Mouse (Mus musculus) spleen, adult 2 months (tissue): ENCODE measurements around the gene Sorbs1. TPM values are rescaled to one million over a fixed set of nuclear protein-coding genes. Genes with fewer than 3 reads are reported as not detected.

ENCODE experiments used
- DNase-seq, 2 experiments: peaks; one replicate each; pipeline versions ENCODE4 v3.0.0 to v3.0.0-alpha.2; 2012 to 2021; ENCODE audit warnings: low spot score in 2 of 2, low read depth in 1 of 2
- H3K27ac ChIP-seq: fragments of 200-500 bp; 2 replicates; pipeline ENCODE4 v1.5.1; 2012; ENCODE audit warnings: low read length, inconsistent platforms; ENCODE audit not compliant: insufficient read depth
- H3K27me3 ChIP-seq: fragments of 200-500 bp; 2 replicates; pipeline ENCODE4 v1.6.1; 2012; ENCODE audit warnings: mild to moderate bottlenecking, moderate library complexity, low read length, inconsistent platforms; ENCODE audit not compliant: control insufficient read depth, insufficient read depth
- H3K36me3 ChIP-seq: fragments of 200-500 bp; 2 replicates; pipeline ENCODE4 v1.6.1; 2012; ENCODE audit warnings: mild to moderate bottlenecking, low read length, inconsistent platforms; ENCODE audit not compliant: control insufficient read depth, insufficient read depth
- H3K4me1 ChIP-seq: fragments of 200-500 bp; 2 replicates; pipeline ENCODE4 v1.6.1; 2011; ENCODE audit warnings: inconsistent platforms; ENCODE audit not compliant: control insufficient read depth, insufficient read depth, insufficient read length
- H3K4me3 ChIP-seq: fragments of 200-500 bp; 2 replicates; pipeline ENCODE4 v1.5.1; 2011; ENCODE audit warnings: mild to moderate bottlenecking, inconsistent platforms; ENCODE audit not compliant: insufficient read depth, insufficient read length; ENCODE audit errors: extremely low read depth
- CTCF ChIP-seq: fragments of 200-500 bp; IDR thresholded peaks from 2 replicates; pipeline ENCODE4 v1.5.1; 2011; ENCODE audit warnings: mild to moderate bottlenecking, inconsistent platforms; ENCODE audit not compliant: insufficient read depth, insufficient read length, insufficient replicate concordance; ENCODE audit errors: extremely low read depth
- POLR2A ChIP-seq: fragments of 200-500 bp; IDR thresholded peaks from 2 replicates; pipeline ENCODE4 v1.6.1; 2011; ENCODE audit warnings: low read depth, low read length, inconsistent platforms
- WGBS: fragments of 180-500 bp; shearing (Covaris S2); methylation state at CpG from one replicate; pipeline ENCODE4 v1.1.7; 2018; 5-methylcytosine and 5-hydroxymethylcytosine counted together
- polyA plus RNA-seq: library from polyadenylated mRNA; depleted of rRNA; stranded (reverse); fragments of >200 nt; gene quantifications from 2 replicates; pipeline ENCODE4 v1.2.3, GENCODE M21; 2012; rRNA removed

Sorbs1 gene
- polyA plus RNA-seq, 1 experiment = 6.4 TPM

GRCm38 (mm10) chr19:40251115-40251514 lies 262.5 kb downstream of the Sorbs1 start:
- no peak overlapping the region for H3K4me3 ChIP-seq
- no peak for TF ChIP-seq CTCF
- TF ChIP-seq POLR2A = no peak
- no peaks in the 10 kb centered on the region for H3K27me3 ChIP-seq
- peaks cover 3% of the 10 kb centered on the region; the same call in 1 of the 2 replicates for H3K36me3 ChIP-seq
- no peak for DNase-seq
- no peak overlapping the region for H3K27ac ChIP-seq
- H3K4me1 ChIP-seq = 0 out of 2 replicates have a peak, but pooled peaks cover 2% of the 10 kb centered on the region
- 88% methylated on average over 4 of the region's 4 CpGs for WGBS

DNA sequence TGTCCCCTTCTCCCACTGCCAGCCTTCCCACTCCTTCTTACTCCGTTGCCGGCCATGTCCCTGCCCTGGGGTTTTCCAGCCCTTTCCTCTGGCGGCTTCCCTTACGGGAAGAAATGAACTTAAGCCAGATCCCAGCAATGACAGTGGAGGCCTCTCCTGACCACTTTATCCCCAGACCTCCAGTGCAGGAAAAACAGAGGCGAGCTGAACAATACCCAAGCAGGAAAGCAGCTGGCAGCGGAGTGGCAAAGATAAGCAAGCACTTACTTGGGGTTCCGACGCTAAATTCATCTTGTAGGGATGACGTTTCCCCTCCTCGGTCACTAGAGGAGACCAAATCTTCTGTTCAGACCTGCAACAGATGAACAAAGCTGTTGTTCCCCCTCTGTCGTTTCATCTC lies 264.2 kb downstream of the Sorbs1 start:
- no peak overlapping the region; the same call in 1 of the 2 replicates for H3K27ac ChIP-seq
- peaks cover 3% of the 10 kb centered on the region; the same call in 1 of the 2 replicates for H3K36me3 ChIP-seq
- no peak for TF ChIP-seq POLR2A
- no peak for TF ChIP-seq CTCF
- no peak overlapping the region for H3K4me3 ChIP-seq
- no peak for DNase-seq
- 78% methylated on average over 11 of the region's 11 CpGs for WGBS
- no peaks in the 10 kb centered on the region for H3K27me3 ChIP-seq
- no peaks in the 10 kb centered on the region for H3K4me1 ChIP-seq

DNA sequence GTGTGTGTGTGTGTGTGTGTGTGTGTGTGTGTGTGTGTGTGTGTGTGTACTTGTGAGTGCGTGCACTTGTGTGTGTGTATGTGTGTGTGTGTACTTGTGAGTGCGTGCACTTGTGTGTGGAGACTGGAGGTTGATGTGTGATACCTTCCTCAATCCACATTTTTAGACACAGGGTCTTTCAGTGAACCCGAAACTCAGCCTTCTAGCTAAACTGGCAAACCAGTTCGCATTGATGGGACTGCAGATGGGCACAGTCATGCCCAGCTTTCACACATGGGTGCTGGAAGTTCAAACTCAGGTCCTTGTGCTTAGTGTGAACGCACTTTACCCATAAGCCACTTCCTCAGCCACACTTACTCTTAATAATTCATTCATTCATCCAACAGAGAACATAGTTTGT lies 265.1 kb downstream of the Sorbs1 start:
- peaks cover 3% of the 10 kb centered on the region; the same call in 1 of the 2 replicates for H3K36me3 ChIP-seq
- H3K27ac ChIP-seq = no peak overlapping the region

DNA sequence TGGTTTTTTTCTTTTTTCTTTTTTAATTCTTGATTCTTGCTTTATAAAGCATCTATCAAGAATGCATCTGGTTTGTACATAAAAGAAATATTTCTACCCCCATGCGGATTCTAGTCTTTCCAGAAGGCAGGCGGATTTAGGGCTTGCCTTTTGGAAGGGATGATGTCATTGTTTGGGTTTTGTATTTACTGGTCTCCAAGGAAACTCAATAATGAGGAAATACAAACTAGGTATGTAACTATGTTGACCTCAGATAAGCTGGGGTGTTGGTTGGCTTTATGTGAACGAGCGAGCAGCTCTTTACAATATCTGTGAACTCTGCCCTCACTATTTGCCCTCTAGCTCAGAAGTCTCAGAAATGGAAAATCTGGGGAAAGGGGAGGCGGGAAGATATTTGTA lies 266.3 kb downstream of the Sorbs1 start:
- H3K4me3 ChIP-seq = no peak overlapping the region
- 81% methylated on average over 5 of the region's 5 CpGs for WGBS
- H3K4me1 ChIP-seq = no peaks in the 10 kb centered on the region
- no peaks in the 10 kb centered on the region for H3K27me3 ChIP-seq
- H3K27ac ChIP-seq = no peak overlapping the region
- no peak for DNase-seq
- TF ChIP-seq CTCF (no peak), POLR2A (no peak)
- peaks cover 3% of the 10 kb centered on the region; the same call in 1 of the 2 replicates for H3K36me3 ChIP-seq

More for the DNA sequence above, 265.1 kb downstream of the Sorbs1 start:
- 90% methylated on average over 5 of the region's 5 CpGs for WGBS
- DNase-seq = no peak
- no peaks in the 10 kb centered on the region for H3K4me1 ChIP-seq
- TF ChIP-seq CTCF (no peak), POLR2A (no peak)
- H3K27me3 ChIP-seq = no peaks in the 10 kb centered on the region
- H3K4me3 ChIP-seq = no peak overlapping the region

GRCm38 (mm10) chr19:40246646-40247267 lies 266.8 kb downstream of the Sorbs1 start:
- TF ChIP-seq POLR2A = no peak
- no peak for TF ChIP-seq CTCF
- no peak overlapping the region for H3K27ac ChIP-seq
- no peaks in the 10 kb centered on the region for H3K4me1 ChIP-seq
- peaks cover 3% of the 10 kb centered on the region; the same call in 1 of the 2 replicates for H3K36me3 ChIP-seq
- no peak overlapping the region for H3K4me3 ChIP-seq
- DNase-seq = no peak
- H3K27me3 ChIP-seq = no peaks in the 10 kb centered on the region
- WGBS = 96% methylated on average over 7 of the region's 7 CpGs

Other genes with a start within 250 kb of the Sorbs1 start
- 41.4 and 43.7 TPM in 2 replicates for gene Pdlim1, start 241.9 kb downstream of the Sorbs1 start, polyA plus RNA-seq
- 18.0 and 27.1 TPM in 2 replicates for gene Aldh18a1, start 74.7 kb upstream of the Sorbs1 start, polyA plus RNA-seq
- gene Tctn3, start 98.5 kb upstream of the Sorbs1 start, polyA plus RNA-seq = 4.4 and 4.5 TPM in 2 replicates
- gene Entpd1, start 98.6 kb upstream of the Sorbs1 start, polyA plus RNA-seq = 9.1 and 10.5 TPM in 2 replicates
- 0.04 TPM in 1 of 2 replicates, not detected in the other for gene Cc2d2b, start 235.0 kb upstream of the Sorbs1 start, polyA plus RNA-seq